In genomic region chr16:10355004-10355403, GRCm38 (mm10) we compare ENCODE assay signal across 8 mouse cellular contexts. TPM values are rescaled to one million over a fixed set of nuclear protein-coding genes. Genes with fewer than 3 reads are reported as not detected.
A peak's percentile ranks its signal among the peaks of the same experiment; 100 is the strongest.
DNase-seq lines count a peak whose midpoint lies in the region; ATAC-seq and TF ChIP-seq lines count a peak whose summit lies in the region.

No protein-coding gene starts in this region.

- no peaks in the 10 kb centered on the region for H3K27me3 ChIP-seq in midbrain, postnatal 0 days (ENCODE audit: insufficient read depth, low read length)
- H3K27me3 ChIP-seq in midbrain, embryonic 11.5 days (ENCODE audit: control insufficient read depth, insufficient read depth, low read length): no peaks in the 10 kb centered on the region; the same call in 1 of the 2 replicates
- no peaks in the 10 kb centered on the region for H3K27me3 ChIP-seq in forebrain, embryonic 13.5 days

- no peak overlapping the region for H3K9ac ChIP-seq in midbrain, postnatal 0 days (replicated peaks; ENCODE audit: low read length, poor library complexity, severe bottlenecking)
- no peak overlapping the region for H3K9ac ChIP-seq in midbrain, embryonic 11.5 days (ENCODE audit: low read length)
- H3K9ac ChIP-seq in forebrain, embryonic 13.5 days: no peak overlapping the region

- no peak overlapping the region for H3K27ac ChIP-seq in midbrain, postnatal 0 days (ENCODE audit: low read depth, low read length)
- H3K27ac ChIP-seq in midbrain, embryonic 11.5 days (ENCODE audit: low read depth, low read length): no peak overlapping the region
- H3K27ac ChIP-seq in forebrain, embryonic 13.5 days: no peak overlapping the region

- no peak overlapping the region for H3K4me2 ChIP-seq in midbrain, postnatal 0 days (ENCODE audit: low read depth, low read length, poor library complexity, severe bottlenecking)
- no peak overlapping the region for H3K4me2 ChIP-seq in midbrain, embryonic 11.5 days
- H3K4me2 ChIP-seq in forebrain, embryonic 13.5 days: no peak overlapping the region

- H3K36me3 ChIP-seq in midbrain, postnatal 0 days (ENCODE audit: insufficient read depth, low read length): no peaks in the 10 kb centered on the region
- H3K36me3 ChIP-seq in midbrain, embryonic 11.5 days (ENCODE audit: control insufficient read depth, insufficient read depth, low read length): no peaks in the 10 kb centered on the region
- H3K36me3 ChIP-seq in forebrain, embryonic 13.5 days (ENCODE audit: poor library complexity, severe bottlenecking): no peaks in the 10 kb centered on the region

- ATAC-seq in midbrain, postnatal 0 days (ENCODE audit: low FRiP score): peak; percentile 44; the same call in 1 of the 2 replicates
- no peak for ATAC-seq in midbrain, embryonic 11.5 days (ENCODE audit: low FRiP score)
- ATAC-seq in forebrain, embryonic 13.5 days: no peak

- H3K4me3 ChIP-seq in midbrain, postnatal 0 days (ENCODE audit: low read depth, low read length): no peak overlapping the region
- no peak overlapping the region for H3K4me3 ChIP-seq in midbrain, embryonic 11.5 days (ENCODE audit: low read depth, low read length)
- H3K4me3 ChIP-seq in forebrain, embryonic 13.5 days: no peak overlapping the region

- peak; percentile 91 for DNase-seq in heart, adult 11 months
- no peak for DNase-seq in heart, postnatal 25 days (ENCODE audit: low spot score)
- peak; percentile 88 for DNase-seq in midbrain, postnatal 0 days (ENCODE audit: low spot score)
- DNase-seq in midbrain, embryonic 11.5 days (ENCODE audit: low spot score, missing footprints): no peak
- DNase-seq in cerebellum, postnatal 14 days: peak; percentile 67 to 72
- peak; percentile 68 for DNase-seq in lung, postnatal 36 days
- no peak for DNase-seq in urinary bladder, adult 18-20 months (ENCODE audit: low spot score in 2 of 2)

- TF ChIP-seq CTCF in midbrain, postnatal 0 days (IDR thresholded peaks at IDR 0.05): no peak

- intact Hi-C loops in heart, postnatal 25 days (cut with DNase I): no loop called here

- H3K4me1 ChIP-seq in midbrain, postnatal 0 days (ENCODE audit: insufficient read depth, low read length): no peaks in the 10 kb centered on the region
- H3K4me1 ChIP-seq in midbrain, embryonic 11.5 days (ENCODE audit: control insufficient read depth, insufficient read depth, low read length): no peaks in the 10 kb centered on the region
- H3K4me1 ChIP-seq in forebrain, embryonic 13.5 days: no peaks in the 10 kb centered on the region; the same call in 1 of the 2 replicates

- no peaks in the 10 kb centered on the region for H3K9me3 ChIP-seq in midbrain, postnatal 0 days (ENCODE audit: low read length)
- no peaks in the 10 kb centered on the region for H3K9me3 ChIP-seq in midbrain, embryonic 11.5 days (ENCODE audit: control insufficient read depth, low read length)
- no peaks in the 10 kb centered on the region for H3K9me3 ChIP-seq in forebrain, embryonic 13.5 days (replicated peaks)

RNA-seq across cellular contexts. Expression of gene Tekt5, which starts 40.3 kb away (rescaled TPM):
- total RNA-seq in heart, postnatal 25 days (2021): not detected
- total RNA-seq in midbrain, postnatal 0 days (2014; rRNA removed): 9.4 and 11.2 TPM in 2 replicates
- polyA plus RNA-seq in midbrain, postnatal 0 days (2015; fragmentation: Nextera tagmentation; extraction: Ambion mirVana): 29.3 and 33.7 TPM in 2 replicates
- polyA plus RNA-seq in midbrain, embryonic 11.5 days (2014; fragmentation: Nextera tagmentation; extraction: Ambion mirVana): 0.16 and 0.18 TPM in 2 replicates
- polyA plus RNA-seq in forebrain, embryonic 13.5 days (2015; fragmentation: Nextera tagmentation; extraction: Ambion mirVana): 0.74 and 1.4 TPM in 2 replicates

RNA-seq across cellular contexts. Expression of gene Emp2, which starts 41.2 kb away (rescaled TPM):
- 10 to 100 TPM; 38.4 to 44.1 TPM for total RNA-seq in heart, postnatal 25 days (2021)
- total RNA-seq in midbrain, postnatal 0 days (2014; rRNA removed): 18.0 and 18.9 TPM in 2 replicates
- polyA plus RNA-seq in midbrain, postnatal 0 days (2015; fragmentation: Nextera tagmentation; extraction: Ambion mirVana): 21.3 and 21.9 TPM in 2 replicates
- 3.2 and 4.3 TPM in 2 replicates for polyA plus RNA-seq in midbrain, embryonic 11.5 days (2014; fragmentation: Nextera tagmentation; extraction: Ambion mirVana)
- 2.2 and 2.3 TPM in 2 replicates for polyA plus RNA-seq in forebrain, embryonic 13.5 days (2015; fragmentation: Nextera tagmentation; extraction: Ambion mirVana)

RNA-seq across cellular contexts. Expression of gene Nubp1, which starts 56.7 kb away (rescaled TPM):
- 10 to 100 TPM in 1 of 2 experiments, 1 to 10 TPM in 1; 9.4 to 10.5 TPM for total RNA-seq in heart, postnatal 25 days (2021)
- total RNA-seq in midbrain, postnatal 0 days (2014; rRNA removed): 33.0 and 37.8 TPM in 2 replicates
- polyA plus RNA-seq in midbrain, postnatal 0 days (2015; fragmentation: Nextera tagmentation; extraction: Ambion mirVana): 36.1 and 40.3 TPM in 2 replicates
- 66.5 and 71.8 TPM in 2 replicates for polyA plus RNA-seq in midbrain, embryonic 11.5 days (2014; fragmentation: Nextera tagmentation; extraction: Ambion mirVana)
- 51.9 and 56.4 TPM in 2 replicates for polyA plus RNA-seq in forebrain, embryonic 13.5 days (2015; fragmentation: Nextera tagmentation; extraction: Ambion mirVana)

Comparison
In these comparisons a context has a peak if more than half of its experiments do, and no peak if none do; other contexts are left out.
1. DNase-seq: peak in heart, adult 11 months (single experiment), midbrain, postnatal 0 days (single experiment), cerebellum, postnatal 14 days (2 of 2) and lung, postnatal 36 days (single experiment); none in heart, postnatal 25 days (single experiment), midbrain, embryonic 11.5 days (single experiment) and urinary bladder, adult 18-20 months (0 of 2).
2. RNA of gene Tekt5, which starts 40.3 kb away (polyA plus RNA-seq): 29.3 to 33.7 TPM in midbrain, postnatal 0 days; 0.74 to 1.4 TPM in forebrain, embryonic 13.5 days and 0.16 to 0.18 TPM in midbrain, embryonic 11.5 days; every median in the first group is over 10 times any median in the second.